Mouse (Mus musculus): ENCODE measurements around the gene Snd1.

GRCm38 (mm10) chr6:28559419-28559818 lies 84.5 kb downstream of the Snd1 start:
- TF ChIP-seq CTCF (IDR thresholded peaks at IDR 0.05; ENCODE audit: low read depth, low read length) (no peak), TAL1 (conservative IDR thresholded peaks at IDR 0.05; ENCODE audit: low read depth, low read length) (no peak), GATA1 (IDR thresholded peaks at IDR 0.05; ENCODE audit: borderline replicate concordance, low read length) (no peak), POLR2AphosphoS5 (IDR thresholded peaks at IDR 0.05; ENCODE audit: insufficient replicate concordance, low read depth, low read length) (no peak), GATA2 (IDR thresholded peaks at IDR 0.05; ENCODE audit: borderline replicate concordance, low read depth, low read length) (no peak)

Data from G1E (cell line).